Comparison of ENCODE assay signal across 8 mouse cellular contexts in the genomic region with DNA sequence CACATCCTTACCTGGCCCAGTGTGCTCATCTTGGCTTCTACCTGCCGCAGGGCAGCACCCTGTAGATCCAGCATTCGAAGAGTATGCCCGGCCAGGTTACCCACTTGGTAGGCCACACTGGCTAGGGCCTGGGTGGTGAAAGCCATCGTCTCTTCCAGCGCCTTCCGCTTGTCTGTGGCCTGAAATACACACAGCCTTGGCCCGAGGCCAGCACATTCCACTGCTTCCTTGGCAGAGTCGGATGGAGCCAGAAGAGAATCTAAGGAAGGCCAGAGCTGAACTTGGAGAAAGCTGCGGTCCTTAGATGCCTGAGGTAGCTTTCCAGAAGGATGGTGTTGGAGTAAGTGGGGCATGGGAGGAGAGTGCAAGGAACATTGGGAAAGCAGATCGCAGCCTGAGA. TPM values are rescaled to one million over a fixed set of nuclear protein-coding genes. Genes with fewer than 3 reads are reported as not detected.
DNase-seq lines count a peak whose midpoint lies in the region; ATAC-seq and TF ChIP-seq lines count a peak whose summit lies in the region.

A gene (plus strand): TSS at position 158 of the 400 bp plus-strand sequence.

- in situ Hi-C loops in Patski (cut with MboI; ENCODE audit: low pct_unique_long_range_greater_than_20kb), result no loop called here

- H3K27ac ChIP-seq in hindbrain, postnatal 0 days, result no peak within 1 kb of the TSS
- no peak within 1 kb of the TSS for H3K27ac ChIP-seq in hindbrain, embryonic 11.5 days (ENCODE audit: low read depth, low read length)
- no peak within 1 kb of the TSS for H3K27ac ChIP-seq in liver, embryonic 14.5 days
- H3K27ac ChIP-seq in stomach, embryonic 16.5 days (ENCODE audit: low read length), result no peak within 1 kb of the TSS

- peaks cover 9% of the 10 kb centered on the region; the same call in 1 of the 2 replicates for H3K4me1 ChIP-seq in hindbrain, postnatal 0 days (ENCODE audit: insufficient read depth, low read length)
- peaks cover 6% of the 10 kb centered on the region; the same call in 1 of the 2 replicates for H3K4me1 ChIP-seq in hindbrain, embryonic 11.5 days (replicated peaks; ENCODE audit: control insufficient read depth, insufficient read depth, low read length)
- H3K4me1 ChIP-seq in liver, embryonic 14.5 days (replicated peaks; ENCODE audit: control insufficient read depth in 2 of 2, insufficient read depth in 2 of 2, low read length in 1 of 2), result peaks cover 15 to 31% of the 10 kb centered on the region in 2 experiments
- H3K4me1 ChIP-seq in stomach, embryonic 16.5 days (ENCODE audit: control insufficient read depth, insufficient read depth, low read length), result peaks cover 32% of the 10 kb centered on the region

- TF ChIP-seq EP300 in liver, embryonic 14.5 days (IDR thresholded peaks at IDR 0.05; ENCODE audit: low read depth), result no peak

- TF ChIP-seq CTCF in hindbrain, postnatal 0 days (IDR thresholded peaks at IDR 0.05; ENCODE audit: low read depth), result no peak
- no peak for TF ChIP-seq CTCF in Patski (IDR thresholded peaks at IDR 0.05)
- no peak for TF ChIP-seq CTCF in liver, embryonic 14.5 days (IDR thresholded peaks at IDR 0.05; ENCODE audit: low read depth)

- H3K9ac ChIP-seq in hindbrain, postnatal 0 days (replicated peaks; ENCODE audit: low read length), result no peak within 1 kb of the TSS
- H3K9ac ChIP-seq in hindbrain, embryonic 11.5 days (ENCODE audit: low read depth, low read length), result no peak within 1 kb of the TSS
- no peak within 1 kb of the TSS for H3K9ac ChIP-seq in liver, embryonic 14.5 days (replicated peaks)
- H3K9ac ChIP-seq in stomach, embryonic 16.5 days (ENCODE audit: low read length), result no peak within 1 kb of the TSS

- POLR2A ChIA-PET in Patski (lab: Charles Lee), result no interaction called here

- peak; percentile 70 for DNase-seq in hindbrain, postnatal 0 days (ENCODE audit: low spot score)
- DNase-seq in hindbrain, embryonic 11.5 days (ENCODE audit: low spot score), result no peak
- peak; percentile 15 for DNase-seq in Patski (ENCODE audit: low read depth, low spot score)
- DNase-seq in liver, embryonic 14.5 days (ENCODE audit: low read depth in 3 of 3, low spot score in 3 of 3), result no peak
- no peak for DNase-seq in T-cell, adult 2 months (ENCODE audit: low spot score)

- no peaks in the 10 kb centered on the region for H3K36me3 ChIP-seq in hindbrain, postnatal 0 days (ENCODE audit: insufficient read depth, low read length)
- H3K36me3 ChIP-seq in hindbrain, embryonic 11.5 days (ENCODE audit: control insufficient read depth, insufficient read depth, low read length), result no peaks in the 10 kb centered on the region
- H3K36me3 ChIP-seq in liver, embryonic 14.5 days (replicated peaks; ENCODE audit: control insufficient read depth, insufficient read depth, low read depth), result no peaks in the 10 kb centered on the region
- no peaks in the 10 kb centered on the region for H3K36me3 ChIP-seq in stomach, embryonic 16.5 days (ENCODE audit: control insufficient read depth, insufficient read depth, low read length)

- H3K9me3 ChIP-seq in hindbrain, postnatal 0 days (ENCODE audit: low read length), result no peaks in the 10 kb centered on the region
- no peaks in the 10 kb centered on the region for H3K9me3 ChIP-seq in hindbrain, embryonic 11.5 days (ENCODE audit: control insufficient read depth, low read length)
- H3K9me3 ChIP-seq in liver, embryonic 14.5 days (ENCODE audit: control insufficient read depth, low read length), result no peaks in the 10 kb centered on the region
- H3K9me3 ChIP-seq in stomach, embryonic 16.5 days (replicated peaks; ENCODE audit: control insufficient read depth, low read length), result no peaks in the 10 kb centered on the region

- no peak within 1 kb of the TSS for H3K4me3 ChIP-seq in hindbrain, postnatal 0 days (ENCODE audit: low read length)
- no peak within 1 kb of the TSS for H3K4me3 ChIP-seq in hindbrain, embryonic 11.5 days (ENCODE audit: low read depth, low read length)
- no peak within 1 kb of the TSS for H3K4me3 ChIP-seq in liver, embryonic 14.5 days (ENCODE audit: insufficient read depth in 1 of 2, low read depth in 2 of 2, low read length in 2 of 2)
- H3K4me3 ChIP-seq in stomach, embryonic 16.5 days (replicated peaks; ENCODE audit: low read length), result no peak within 1 kb of the TSS

- CTCF ChIA-PET in Patski (lab: Charles Lee), result interaction anchor here (0.6 kb wide), 1 partner anchor 9 kb away, joined by 3 read pairs; no protein-coding TSS in a partner anchor

- no peak within 1 kb of the TSS for H3K4me2 ChIP-seq in hindbrain, postnatal 0 days (ENCODE audit: low read depth, low read length)
- H3K4me2 ChIP-seq in hindbrain, embryonic 11.5 days (replicated peaks; ENCODE audit: low read depth, low read length), result no peak within 1 kb of the TSS
- H3K4me2 ChIP-seq in liver, embryonic 14.5 days (ENCODE audit: low read depth), result no peak within 1 kb of the TSS
- no peak within 1 kb of the TSS; the same call in 1 of the 2 replicates for H3K4me2 ChIP-seq in stomach, embryonic 16.5 days (ENCODE audit: low read depth, low read length)

- peaks cover 24% of the 10 kb centered on the region for H3K27me3 ChIP-seq in hindbrain, postnatal 0 days (ENCODE audit: insufficient read depth, low read length)
- H3K27me3 ChIP-seq in hindbrain, embryonic 11.5 days (ENCODE audit: control insufficient read depth, insufficient read depth, low read length), result peaks cover 41% of the 10 kb centered on the region
- no peaks in the 10 kb centered on the region for H3K27me3 ChIP-seq in Patski
- peaks cover 18% of the 10 kb centered on the region for H3K27me3 ChIP-seq in liver, embryonic 14.5 days (ENCODE audit: control insufficient read depth, insufficient read depth, low read length)
- peaks cover 27% of the 10 kb centered on the region for H3K27me3 ChIP-seq in stomach, embryonic 16.5 days (ENCODE audit: control insufficient read depth, insufficient read depth, low read length)

- no peak for ATAC-seq in hindbrain, postnatal 0 days
- no peak for ATAC-seq in hindbrain, embryonic 11.5 days (ENCODE audit: low FRiP score)
- ATAC-seq in Patski, result peak; percentile 5
- no peak for ATAC-seq in erythroid progenitor cell, adult 5-6 weeks (replicated peaks; ENCODE audit: low FRiP score, poor library complexity, severe bottlenecking)
- ATAC-seq in hematopoietic stem cell, adult 5-6 weeks (replicated peaks in 1 of 2; ENCODE audit: insufficient read depth in 1 of 2, low FRiP score in 2 of 2, low TSS enrichment in 1 of 2, low read depth in 1 of 2, poor library complexity in 2 of 2, severe bottlenecking in 2 of 2), result no peak
- ATAC-seq in liver, embryonic 14.5 days (ENCODE audit: insufficient read depth), result no peak
- peak; percentile 31; the same call in 1 of the 2 replicates for ATAC-seq in stomach, embryonic 16.5 days (ENCODE audit: insufficient read depth, low FRiP score)

- WGBS in hindbrain, postnatal 0 days, result 51% methylated on average over 10 of the region's 10 CpGs
- 79% methylated on average over 10 of the region's 10 CpGs for WGBS in hindbrain, embryonic 11.5 days
- WGBS in liver, embryonic 14.5 days (ENCODE audit: insufficient replicate concordance), result 82% methylated on average over 10 of the region's 10 CpGs
- WGBS in stomach, embryonic 16.5 days, result 42% methylated on average over 10 of the region's 10 CpGs

RNA-seq across cellular contexts. Expression of the gene that starts here (rescaled TPM):
- total RNA-seq in hindbrain, postnatal 0 days (2014; rRNA removed), result 0.63 TPM in 1 of 2 replicates, not detected in the other
- 2.9 and 3.9 TPM in 2 replicates for polyA plus RNA-seq in hindbrain, postnatal 0 days (2015; fragmentation: Nextera tagmentation; extraction: Ambion mirVana)
- 7.1 and 7.6 TPM in 2 replicates for polyA plus RNA-seq in hindbrain, embryonic 11.5 days (2014; fragmentation: Nextera tagmentation; extraction: Ambion mirVana)
- polyA plus RNA-seq in Patski (2021), result not detected
- 26.3 and 28.1 TPM in 2 replicates for total RNA-seq in erythroid progenitor cell, adult 5-6 weeks (2015; ENCODE audit: low replicate concordance)
- total RNA-seq in erythroid progenitor cell, adult 5-6 weeks (2017; ENCODE audit: low replicate concordance), result 14.6 and 20.5 TPM in 2 replicates
- 12.0 and 33.3 TPM in 2 replicates for total RNA-seq in hematopoietic stem cell, adult 5-6 weeks (2017)
- polyA plus RNA-seq in liver, embryonic 14.5 days (2012; rRNA removed), result 6.9 and 13.0 TPM in 2 replicates
- 16.5 and 17.5 TPM in 2 replicates for polyA plus RNA-seq in liver, embryonic 14.5 days (2014; fragmentation: Nextera tagmentation; extraction: Ambion mirVana)
- polyA plus RNA-seq in stomach, embryonic 16.5 days (2015; fragmentation: Nextera tagmentation; extraction: Ambion mirVana), result 16.1 and 18.2 TPM in 2 replicates

Comparison
In these comparisons a context has a peak if more than half of its experiments do, and no peak if none do; other contexts are left out.
1. Peak in DNase-seq and ATAC-seq in Patski; RNA of the gene not detected or under 1 TPM.